Mouse (Mus musculus) forebrain, embryonic 10.5 days (tissue): ENCODE measurements around the gene Vamp2. TPM values are rescaled to one million over a fixed set of nuclear protein-coding genes. Genes with fewer than 3 reads are reported as not detected.

ENCODE experiments used
- DNase-seq: peaks from one replicate; pipeline ENCODE4 v3.0.0-alpha.2; 2017; ENCODE audit warnings: low spot score; ENCODE audit errors: extremely low spot score
- H3K27ac ChIP-seq: fragments of 300-500 bp; sonication (generic); 2 replicates; pipeline ENCODE4 v1.5.1; 2016; ENCODE audit warnings: mild to moderate bottlenecking
- H3K27me3 ChIP-seq: fragments of 300-500 bp; sonication (generic); 2 replicates; pipeline ENCODE4 v1.6.1; 2016; ENCODE audit warnings: mild to moderate bottlenecking; ENCODE audit not compliant: poor library complexity, severe bottlenecking
- H3K36me3 ChIP-seq: fragments of 300-500 bp; sonication (generic); replicated peaks from 2 replicates; pipeline ENCODE4 v1.6.1; 2016; ENCODE audit warnings: mild to moderate bottlenecking, moderate library complexity
- H3K4me1 ChIP-seq: fragments of 300-500 bp; sonication (generic); 2 replicates; pipeline ENCODE4 v1.6.1; 2016
- H3K4me3 ChIP-seq: fragments of 300-500 bp; sonication (generic); 2 replicates; pipeline ENCODE4 v1.5.1; 2016; ENCODE audit warnings: mild to moderate bottlenecking, moderate library complexity
- H3K9me3 ChIP-seq: fragments of 300-500 bp; sonication (generic); 2 replicates; pipeline ENCODE4 v1.6.1; 2016; ENCODE audit warnings: mild to moderate bottlenecking, moderate library complexity
- WGBS: fragments of 180-500 bp; shearing (Covaris S2); methylation state at CpG from one replicate; pipeline ENCODE4 v1.1.7; 2016; 5-methylcytosine and 5-hydroxymethylcytosine counted together
- polyA plus RNA-seq: library from polyadenylated mRNA; unstranded; fragments of >200 nt; fragmentation: Nextera tagmentation; extraction: Ambion mirVana; gene quantifications from 2 replicates; pipeline ENCODE4 v1.2.1, GENCODE M21; 2016

Gene Vamp2
- polyA plus RNA-seq, 1 experiment from 2014 or later: 57.6 TPM

DNA sequence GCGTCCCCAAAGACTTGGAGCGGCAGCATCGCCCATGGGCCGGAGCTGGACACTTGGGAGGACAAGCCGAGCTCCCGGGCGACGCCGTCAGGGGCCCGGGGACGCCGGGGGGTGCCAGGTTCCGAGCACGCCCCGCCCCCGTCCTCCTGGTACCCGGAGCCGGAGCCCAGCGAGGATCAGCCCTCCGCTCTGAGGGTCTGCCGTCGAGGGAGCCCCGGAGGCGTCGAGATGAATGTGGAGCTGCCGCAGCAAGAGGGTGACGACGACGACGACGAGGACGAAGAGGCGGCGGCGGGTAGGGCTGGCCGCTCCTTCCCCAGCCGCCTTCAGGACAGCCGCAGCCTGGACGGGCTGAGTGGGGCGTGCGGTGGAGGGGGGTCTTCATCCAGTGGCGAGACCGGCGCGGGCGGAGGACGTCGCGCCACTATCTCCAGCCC, 28.3 kb upstream of the Vamp2 start:
- H3K9me3 ChIP-seq: no peaks in the 10 kb centered on the region
- no peak for DNase-seq
- WGBS: under 1% methylated on average over 48 of the region's 49 CpGs
- H3K4me3 ChIP-seq: peak overlapping the region; percentile 88
- H3K27me3 ChIP-seq: 0 out of 2 replicates have a peak, but pooled peaks cover 9% of the 10 kb centered on the region
- peak overlapping the region; percentile 88 for H3K27ac ChIP-seq
- peaks cover 51% of the 10 kb centered on the region for H3K4me1 ChIP-seq
- no peaks in the 10 kb centered on the region for H3K36me3 ChIP-seq

DNA sequence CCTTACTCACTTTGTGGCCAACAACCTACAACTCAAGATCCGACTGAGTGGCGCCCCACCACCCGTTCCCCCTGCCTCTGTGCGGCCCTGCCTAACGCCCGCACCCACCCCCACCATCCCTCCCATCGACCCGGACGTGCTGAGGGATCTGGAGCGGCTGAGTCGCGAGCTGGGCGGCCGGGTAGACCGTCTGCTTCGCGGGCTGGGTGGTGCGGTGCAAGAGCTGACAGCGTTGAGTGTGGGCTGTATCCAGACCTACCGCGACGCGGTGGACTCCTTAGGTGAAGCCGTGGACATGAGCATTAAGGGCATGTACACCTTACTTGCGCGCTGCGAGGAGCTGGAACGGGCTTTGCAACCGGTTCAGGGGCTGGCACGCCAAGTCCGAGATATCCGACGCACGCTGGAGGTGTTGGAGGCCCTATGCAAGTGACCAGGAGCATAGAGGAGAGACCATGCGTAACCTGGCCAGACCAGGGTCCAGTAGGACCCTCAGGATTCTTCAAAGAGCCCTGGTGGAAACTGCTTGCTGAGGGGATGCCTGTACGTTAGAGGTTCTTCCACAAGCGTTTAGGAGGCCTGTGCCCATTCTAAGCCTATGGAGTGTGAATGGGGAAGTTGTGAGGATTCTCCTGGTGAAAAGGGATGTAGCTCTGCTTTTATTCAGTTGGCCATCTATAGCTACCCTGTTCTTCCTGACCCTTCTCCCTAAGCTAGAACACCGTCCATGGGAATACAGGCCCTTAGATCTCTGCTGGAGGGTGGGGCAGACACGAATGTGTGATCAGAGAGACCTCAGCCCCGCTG, 27.6 kb upstream of the Vamp2 start:
- H3K27ac ChIP-seq: peak overlapping the region; percentile 88
- peaks cover 51% of the 10 kb centered on the region for H3K4me1 ChIP-seq
- no peaks in the 10 kb centered on the region for H3K36me3 ChIP-seq
- H3K27me3 ChIP-seq: 0 out of 2 replicates have a peak, but pooled peaks cover 9% of the 10 kb centered on the region
- under 1% methylated on average over 40 of the region's 40 CpGs for WGBS
- peak; percentile 55 for DNase-seq
- peak overlapping the region; percentile 88 for H3K4me3 ChIP-seq
- H3K9me3 ChIP-seq: no peaks in the 10 kb centered on the region

DNA sequence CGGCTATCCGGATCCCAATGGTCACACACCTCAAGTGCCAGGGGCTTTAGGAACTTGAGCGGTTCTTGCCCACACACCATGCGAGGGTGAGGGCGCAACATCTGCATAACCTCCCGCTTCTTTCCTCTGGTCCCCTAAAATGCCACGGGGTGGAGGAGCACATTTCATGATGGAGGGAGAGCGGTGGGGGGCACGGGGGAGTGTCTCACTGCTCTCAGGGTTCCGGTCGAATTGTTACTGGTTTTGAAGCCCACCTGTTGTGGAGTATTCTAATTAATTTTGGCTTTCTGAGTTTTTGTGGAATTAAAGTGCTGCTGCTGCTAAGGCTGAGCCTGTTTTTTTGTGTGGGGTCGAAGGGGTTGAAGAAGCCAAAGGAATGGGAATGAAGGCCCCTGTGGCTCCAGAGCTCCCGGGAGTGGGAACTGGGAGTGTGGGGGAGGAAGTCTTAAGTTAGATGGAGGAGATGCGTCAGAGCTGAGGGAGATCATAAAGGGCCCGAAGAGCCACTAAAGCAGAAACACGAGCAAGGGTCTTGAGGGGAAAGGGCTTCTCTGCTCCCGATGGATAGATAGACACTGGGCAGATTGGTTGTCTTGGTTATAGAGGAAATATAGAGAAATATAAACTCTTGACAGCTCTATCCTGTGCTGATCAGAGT, 26.9 kb upstream of the Vamp2 start:
- H3K4me3 ChIP-seq: peak overlapping the region; percentile 88
- no peaks in the 10 kb centered on the region for H3K9me3 ChIP-seq
- 9% methylated on average over 17 of the region's 17 CpGs for WGBS
- peak overlapping the region; percentile 30; the same call in 1 of the 2 replicates for H3K27ac ChIP-seq
- peak; percentile 47 for DNase-seq
- no peaks in the 10 kb centered on the region for H3K36me3 ChIP-seq
- H3K27me3 ChIP-seq: 0 out of 2 replicates have a peak, but pooled peaks cover 9% of the 10 kb centered on the region
- H3K4me1 ChIP-seq: peaks cover 58% of the 10 kb centered on the region

DNA sequence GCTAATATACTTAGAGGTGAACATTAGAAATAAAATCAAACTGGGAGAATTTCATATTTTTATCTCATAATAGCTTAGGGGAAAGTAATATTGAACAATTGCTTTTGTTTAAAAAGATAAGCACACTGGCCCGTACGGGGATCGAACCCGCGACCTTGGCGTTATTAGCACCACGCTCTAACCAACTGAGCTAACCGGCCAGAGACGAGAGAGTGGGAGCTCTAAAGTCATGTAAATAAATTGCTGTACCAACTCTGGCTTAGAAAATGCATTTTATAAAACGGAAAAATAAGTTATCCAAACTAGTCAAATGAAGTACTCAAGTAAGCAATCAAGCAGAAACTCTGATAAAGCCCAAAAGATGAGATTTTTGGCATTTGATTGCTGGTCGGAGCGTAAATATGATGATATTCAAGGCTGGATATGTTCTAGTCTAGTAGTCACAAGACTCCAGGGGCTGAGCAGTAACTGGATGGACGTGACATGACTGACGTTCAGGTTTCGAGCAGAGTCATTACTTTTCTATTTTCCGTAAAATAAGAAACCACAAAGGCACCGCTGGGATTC, 26.0 kb upstream of the Vamp2 start:
- under 1% methylated on average over 17 of the region's 17 CpGs for WGBS
- H3K4me3 ChIP-seq: peak overlapping the region; percentile 88
- peaks cover 67% of the 10 kb centered on the region for H3K4me1 ChIP-seq
- H3K27me3 ChIP-seq: 0 out of 2 replicates have a peak, but pooled peaks cover 9% of the 10 kb centered on the region
- no peaks in the 10 kb centered on the region for H3K36me3 ChIP-seq
- no peaks in the 10 kb centered on the region for H3K9me3 ChIP-seq
- peak overlapping the region; percentile 67 for H3K27ac ChIP-seq
- peak; percentile 71 for DNase-seq

DNA sequence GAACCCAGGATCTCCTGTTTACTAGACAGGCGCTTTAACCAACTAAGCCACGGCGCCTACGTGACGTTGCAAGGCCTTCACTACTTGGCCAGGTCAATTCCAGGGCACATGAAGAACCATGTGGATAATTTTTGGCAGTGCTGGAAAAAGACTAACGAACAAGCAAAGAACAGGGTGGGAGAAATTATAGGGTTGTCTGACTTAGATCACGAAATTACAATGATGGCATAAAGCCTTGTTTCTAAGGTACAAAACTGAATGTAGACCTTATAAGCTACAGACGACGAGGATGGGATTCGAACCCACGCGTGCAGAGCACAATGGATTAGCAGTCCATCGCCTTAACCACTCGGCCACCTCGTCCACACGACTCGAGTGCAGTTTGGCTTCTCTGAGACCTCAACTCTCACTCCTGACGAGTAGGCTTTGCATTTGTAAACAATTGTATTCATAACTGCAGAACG, 25.5 kb upstream of the Vamp2 start:
- Histone ChIP-seq H3K27ac (peak overlapping the region; percentile 89), H3K4me3 (peak overlapping the region; percentile 88), H3K36me3 (no peaks in the 10 kb centered on the region), H3K27me3 (0 out of 2 replicates have a peak, but pooled peaks cover 9% of the 10 kb centered on the region), H3K4me1 (peaks cover 68% of the 10 kb centered on the region), H3K9me3 (no peaks in the 10 kb centered on the region)
- peak; percentile 95 for DNase-seq
- WGBS: under 1% methylated on average over 19 of the region's 19 CpGs

DNA sequence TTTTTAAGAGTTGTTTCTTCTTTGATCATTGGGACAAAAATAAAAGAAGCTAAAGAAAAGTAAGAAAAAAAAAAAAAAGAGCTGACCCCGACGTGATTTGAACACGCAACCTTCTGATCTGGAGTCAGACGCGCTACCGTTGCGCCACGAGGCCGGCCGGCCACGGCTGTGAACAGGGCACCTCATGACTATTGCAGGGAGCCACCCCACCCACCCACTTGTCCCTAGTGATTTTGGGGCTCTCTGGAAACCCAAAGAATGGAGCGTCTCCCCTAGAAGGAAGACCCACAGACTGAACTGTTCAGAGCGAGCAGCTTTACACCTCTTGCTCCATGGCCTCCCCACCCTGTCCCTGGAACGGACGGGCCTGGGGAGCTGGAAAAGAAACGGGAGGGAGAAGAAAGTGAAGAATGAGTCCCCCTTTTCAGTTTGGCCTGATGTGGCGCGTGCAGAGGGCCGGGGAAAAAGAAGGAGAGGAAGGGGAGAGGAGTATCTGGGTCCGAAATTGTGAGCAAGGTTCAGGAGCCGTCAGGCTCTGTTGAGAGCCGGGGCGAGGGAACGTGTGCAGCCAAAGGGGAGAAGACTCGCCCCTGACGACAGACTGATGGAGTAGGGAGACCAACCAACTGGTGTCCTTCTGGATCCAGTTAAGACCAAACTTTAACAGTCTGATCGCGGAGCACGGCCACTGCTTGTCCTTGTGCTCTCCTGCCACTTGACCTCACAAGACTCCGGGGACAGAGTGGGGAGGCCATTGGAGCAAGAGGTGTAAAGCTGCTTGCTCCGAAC, 24.7 kb upstream of the Vamp2 start:
- H3K27ac ChIP-seq: peak overlapping the region; percentile 89

DNA sequence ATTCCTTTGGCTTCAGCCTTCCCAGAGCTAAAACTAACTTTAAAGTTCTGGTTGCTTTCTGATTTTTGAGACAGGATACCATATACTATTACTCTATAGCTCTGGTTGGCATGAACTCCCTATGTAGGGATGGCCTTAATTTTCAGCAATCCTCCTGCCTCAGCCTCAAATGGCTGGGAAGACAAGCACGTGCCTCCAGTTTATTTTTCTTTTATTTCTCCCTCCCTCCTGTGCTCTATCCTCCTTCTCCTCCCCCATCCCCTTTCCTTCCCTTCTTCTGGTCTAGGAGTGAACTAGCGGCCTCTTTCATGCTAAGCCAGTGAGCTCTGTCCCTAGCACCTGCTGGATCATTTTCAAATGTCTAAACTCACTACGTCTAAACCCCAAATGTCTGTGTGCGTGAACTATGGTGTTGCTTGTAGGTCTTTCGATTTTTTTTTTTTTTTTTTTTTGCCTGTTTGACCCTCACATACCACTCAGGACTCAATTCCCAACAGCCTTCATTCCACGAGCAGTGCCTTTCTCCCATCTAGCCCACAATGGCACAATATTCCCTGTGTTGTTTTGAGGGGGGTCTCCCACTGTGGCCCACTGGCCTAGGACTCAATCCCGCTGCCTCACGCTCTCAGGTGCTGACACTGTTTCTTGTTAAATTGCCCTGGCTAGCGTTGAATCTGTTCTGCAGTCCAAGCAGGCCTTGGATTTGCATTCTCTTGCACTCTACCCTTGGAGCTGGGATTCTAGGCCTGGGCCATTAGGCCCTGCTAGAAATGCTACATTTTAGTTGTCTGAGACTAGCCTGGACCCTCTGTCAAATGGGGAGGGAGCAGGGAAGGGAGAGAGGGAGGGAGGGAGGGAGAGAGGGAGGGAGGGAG, 23.8 kb upstream of the Vamp2 start:
- H3K4me3 ChIP-seq: peak overlapping the region; percentile 88
- H3K9me3 ChIP-seq: no peaks in the 10 kb centered on the region
- no peak for DNase-seq
- no peaks in the 10 kb centered on the region for H3K36me3 ChIP-seq
- peak overlapping the region; percentile 89 for H3K27ac ChIP-seq
- 0 out of 2 replicates have a peak, but pooled peaks cover 9% of the 10 kb centered on the region for H3K27me3 ChIP-seq
- H3K4me1 ChIP-seq: peaks cover 56% of the 10 kb centered on the region
- WGBS: 40% methylated on average over 9 of the region's 9 CpGs

More for the DNA sequence above, 24.7 kb upstream of the Vamp2 start:
- Histone ChIP-seq H3K27me3 (0 out of 2 replicates have a peak, but pooled peaks cover 9% of the 10 kb centered on the region), H3K36me3 (no peaks in the 10 kb centered on the region), H3K4me1 (peaks cover 61% of the 10 kb centered on the region), H3K4me3 (peak overlapping the region; percentile 88), H3K9me3 (no peaks in the 10 kb centered on the region)
- under 1% methylated on average over 31 of the region's 31 CpGs for WGBS
- DNase-seq: peak; percentile 95

DNA sequence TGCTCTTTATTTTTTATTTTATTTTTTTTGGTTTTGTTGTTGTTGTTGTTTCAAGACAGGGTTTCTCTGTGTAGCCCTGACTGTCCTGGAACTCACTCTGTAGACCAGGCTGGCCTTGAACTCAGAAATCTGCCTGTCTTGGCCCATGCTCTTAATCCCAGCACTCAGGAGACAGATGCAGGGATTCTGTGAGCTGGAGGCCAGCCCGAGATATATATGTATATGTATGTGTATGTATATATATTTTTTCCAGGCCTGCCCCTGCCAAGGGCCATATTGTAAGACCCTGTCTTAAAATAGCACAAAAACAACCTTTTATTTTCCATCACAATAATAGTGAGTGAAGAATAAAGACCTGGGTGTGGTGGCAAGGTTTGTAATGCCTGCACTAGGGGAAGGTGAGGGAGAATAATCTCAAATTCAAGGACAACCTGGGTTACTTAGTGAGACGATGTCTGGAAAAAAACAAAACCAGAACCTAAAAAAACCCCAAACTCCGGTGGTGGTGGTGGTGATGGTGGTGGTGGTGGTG, 22.8 kb upstream of the Vamp2 start:
- Histone ChIP-seq H3K27ac (no peak overlapping the region), H3K9me3 (no peaks in the 10 kb centered on the region), H3K27me3 (0 out of 2 replicates have a peak, but pooled peaks cover 9% of the 10 kb centered on the region), H3K4me3 (peak overlapping the region; percentile 60; the same call in 1 of the 2 replicates), H3K36me3 (no peaks in the 10 kb centered on the region), H3K4me1 (peaks cover 56% of the 10 kb centered on the region)
- no peak for DNase-seq
- WGBS: 57% methylated on average over 3 of the region's 3 CpGs

DNA sequence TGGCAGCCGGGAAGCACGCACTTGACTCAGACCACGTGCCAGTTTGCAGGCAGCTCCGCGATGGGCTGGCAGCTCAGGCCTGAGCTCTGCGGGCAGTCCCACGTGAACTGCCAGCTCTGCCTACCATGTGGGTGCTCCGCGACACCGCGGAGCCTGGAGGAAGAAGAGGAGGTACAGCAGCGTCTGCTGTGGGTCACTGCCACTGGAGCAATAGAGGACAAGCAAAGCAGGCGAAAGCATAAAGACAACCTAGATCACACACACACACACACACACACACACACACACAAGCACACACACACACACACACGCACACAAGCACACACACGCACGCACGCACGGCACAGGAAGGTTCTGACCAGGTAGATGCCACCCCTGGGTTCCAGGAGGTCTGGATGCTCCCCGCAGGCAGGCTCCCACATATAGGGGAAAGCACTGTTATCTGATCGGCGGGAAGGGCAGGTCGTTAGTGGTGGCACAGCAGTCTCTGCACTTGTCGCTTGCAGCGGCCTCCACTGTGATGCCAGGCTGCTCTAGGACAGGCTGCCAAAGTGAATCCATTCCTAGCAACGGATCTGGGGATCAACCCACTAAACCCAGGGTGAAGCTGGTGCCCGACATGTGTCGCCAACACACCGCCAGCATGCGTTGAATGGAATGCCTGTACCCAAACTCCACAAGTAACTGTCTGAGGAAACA, 22.0 kb upstream of the Vamp2 start:
- peak overlapping the region; percentile 78 for H3K27ac ChIP-seq
- H3K36me3 ChIP-seq: no peaks in the 10 kb centered on the region
- 0 out of 2 replicates have a peak, but pooled peaks cover 4% of the 10 kb centered on the region for H3K27me3 ChIP-seq
- no peaks in the 10 kb centered on the region for H3K9me3 ChIP-seq
- peaks cover 54% of the 10 kb centered on the region for H3K4me1 ChIP-seq
- DNase-seq: no peak
- WGBS: 2% methylated on average over 26 of the region's 29 CpGs
- H3K4me3 ChIP-seq: peak overlapping the region; percentile 60

DNA sequence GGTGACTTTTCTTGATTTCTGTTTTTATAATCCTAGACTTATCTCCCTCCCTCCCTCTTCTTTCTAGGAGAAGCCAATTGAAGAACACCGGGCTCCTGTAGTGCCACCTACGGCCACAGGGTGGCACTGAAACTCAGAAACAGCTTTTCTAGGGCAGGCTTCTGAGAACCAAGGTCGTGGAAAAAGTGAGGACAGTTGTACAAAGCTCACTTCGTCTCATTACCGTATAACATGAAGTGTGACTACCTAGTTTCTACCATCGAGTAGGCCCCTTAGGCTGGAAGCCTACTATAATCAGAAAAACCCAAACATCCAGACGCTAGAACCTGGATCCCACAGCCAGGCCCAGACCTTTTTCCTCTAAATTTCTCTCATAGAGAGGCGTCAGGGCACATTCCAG, 21.3 kb upstream of the Vamp2 start:
- Histone ChIP-seq H3K9me3 (no peaks in the 10 kb centered on the region), H3K27me3 (no peaks in the 10 kb centered on the region), H3K4me3 (peak overlapping the region; percentile 60), H3K36me3 (no peaks in the 10 kb centered on the region), H3K27ac (peak overlapping the region; percentile 78), H3K4me1 (peaks cover 54% of the 10 kb centered on the region)
- DNase-seq: peak; percentile 86
- WGBS: 10% methylated on average over 8 of the region's 8 CpGs

DNA sequence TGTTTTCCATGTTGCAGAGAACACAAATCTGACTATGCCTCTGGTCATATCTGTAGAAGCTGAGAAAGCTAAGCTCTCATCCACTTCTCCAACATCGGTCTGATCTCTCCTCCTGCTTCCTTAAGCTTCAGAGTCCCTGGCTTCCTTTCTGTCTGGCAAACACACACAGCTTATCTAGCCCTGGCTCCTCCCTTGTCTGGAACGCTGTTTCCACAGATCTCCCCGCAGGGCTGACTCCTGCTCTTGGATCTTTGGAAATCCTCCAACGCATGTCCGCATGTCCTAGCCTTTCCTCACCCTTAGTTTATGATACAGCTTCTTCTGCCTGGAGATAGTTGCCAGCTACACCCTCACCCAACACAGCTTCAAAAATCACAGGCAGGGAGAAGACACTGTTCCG, 20.7 kb upstream of the Vamp2 start:
- H3K9me3 ChIP-seq: no peaks in the 10 kb centered on the region
- no peaks in the 10 kb centered on the region for H3K27me3 ChIP-seq
- no peaks in the 10 kb centered on the region for H3K36me3 ChIP-seq
- H3K27ac ChIP-seq: no peak overlapping the region
- 56% methylated on average over 6 of the region's 6 CpGs for WGBS
- DNase-seq: no peak
- H3K4me1 ChIP-seq: peaks cover 59% of the 10 kb centered on the region
- H3K4me3 ChIP-seq: peak overlapping the region; percentile 60; the same call in 1 of the 2 replicates
